Mouse (Mus musculus) bone marrow macrophage, adult 2 months (primary cell): ENCODE data around the gene Wdfy2.

ENCODE experiments used
- CTCF ChIP-seq: IDR thresholded peaks from 2 replicates; pipeline ENCODE4 v1.5.1; 2012; ENCODE audit warnings: low read depth, mild to moderate bottlenecking, low read length, moderate library complexity
- POLR2A ChIP-seq: IDR thresholded peaks from 2 replicates; pipeline ENCODE4 v1.6.1; 2012; ENCODE audit warnings: mild to moderate bottlenecking, low read depth, low read length, borderline replicate concordance

GRCm38 (mm10) chr14:62884171-62884570 is 46.7 kb downstream of the Wdfy2 start:
- TF ChIP-seq POLR2A (no peak), CTCF (no peak)
